Mouse (Mus musculus) limb, embryonic 14.5 days (tissue): ENCODE data around the gene Olfr1214. TPM values are rescaled to one million over a fixed set of nuclear protein-coding genes. Genes with fewer than 3 reads are reported as not detected.
"Not testable (repeated sequence)": the region's sequence is repeated elsewhere in the genome, so short reads cannot be mapped to it uniquely, and the experiment has no call there.

Source experiments
- ATAC-seq: fragments of 200-750 bp; cut with Nextera tagmentation; 2 replicates; pipeline ENCODE4 v1.8.0; 2017; ENCODE audit warnings: low read depth, moderate number of reproducible peaks, moderate TSS enrichment; ENCODE audit not compliant: low FRiP score
- DNase-seq: peaks from one replicate; pipeline ENCODE4 v3.0.0-alpha.2; 2015; ENCODE audit warnings: low spot score
- H3K27ac ChIP-seq: fragments of 300-500 bp; sonication (generic); replicated peaks from 2 replicates; pipeline ENCODE4 v1.5.1; 2014; ENCODE audit warnings: low read depth, mild to moderate bottlenecking, low read length, moderate library complexity, mixed read lengths
- H3K27me3 ChIP-seq: fragments of 300-500 bp; sonication (generic); 2 replicates; pipeline ENCODE4 v1.6.1; 2014; ENCODE audit warnings: low read length, mixed read lengths; ENCODE audit not compliant: control insufficient read depth, insufficient read depth
- H3K36me3 ChIP-seq: fragments of 300-500 bp; sonication (generic); 2 replicates; pipeline ENCODE4 v1.6.1; 2014; ENCODE audit warnings: mild to moderate bottlenecking, low read length, moderate library complexity, mixed read lengths; ENCODE audit not compliant: control insufficient read depth, insufficient read depth
- H3K4me1 ChIP-seq: fragments of 300-500 bp; sonication (generic); 2 replicates; pipeline ENCODE4 v1.6.1; 2014; ENCODE audit warnings: antibody characterized with exemption, low read length, mixed read lengths; ENCODE audit not compliant: control insufficient read depth, insufficient read depth
- H3K4me2 ChIP-seq: fragments of 300-500 bp; sonication (generic); replicated peaks from 2 replicates; pipeline ENCODE4 v1.6.1; 2014; ENCODE audit warnings: low read depth, mild to moderate bottlenecking, low read length, moderate library complexity; ENCODE audit not compliant: severe bottlenecking
- H3K4me3 ChIP-seq: fragments of 300-500 bp; sonication (generic); replicated peaks from 2 replicates; pipeline ENCODE4 v1.5.1; 2014; ENCODE audit warnings: low read length
- H3K9ac ChIP-seq: fragments of 300-500 bp; sonication (generic); 2 replicates; pipeline ENCODE4 v1.6.1; 2014; ENCODE audit warnings: mild to moderate bottlenecking, low read depth, low read length, moderate library complexity; ENCODE audit not compliant: severe bottlenecking
- H3K9me3 ChIP-seq: fragments of 300-500 bp; sonication (generic); 2 replicates; pipeline ENCODE4 v1.6.1; 2016; ENCODE audit warnings: low read length; ENCODE audit not compliant: control insufficient read depth
- POLR2A ChIP-seq: fragments of 200-500 bp; IDR thresholded peaks from 2 replicates; pipeline ENCODE4 v1.8.0; 2012; ENCODE audit warnings: inconsistent platforms, mild to moderate bottlenecking, moderate library complexity, borderline replicate concordance; ENCODE audit not compliant: insufficient read depth, insufficient read length; ENCODE audit errors: extremely low read depth
- WGBS: fragments of 180-500 bp; shearing (Covaris S2); extraction: QIAGEN DNeasy Blood & Tissue Kit; methylation state at CpG from one replicate; pipeline ENCODE4 v1.1.7; 2014; 5-methylcytosine and 5-hydroxymethylcytosine counted together
- polyA plus RNA-seq, 2 experiments: library from polyadenylated mRNA; depleted of rRNA in 1 of 2; stranded (reverse) in 1 of 2; unstranded in 1 of 2; fragments of >200 nt; fragmentation: Nextera tagmentation in 1 of 2; extraction: Ambion mirVana in 1 of 2; gene quantifications; 2 replicates each; pipeline versions ENCODE4 v1.2.1 to v1.2.3; 2012 to 2014

Gene Olfr1214
- polyA plus RNA-seq (2012; rRNA removed): not detected in 2 replicates
- polyA plus RNA-seq (2014; fragmentation: Nextera tagmentation; extraction: Ambion mirVana): not detected in 2 replicates

DNA sequence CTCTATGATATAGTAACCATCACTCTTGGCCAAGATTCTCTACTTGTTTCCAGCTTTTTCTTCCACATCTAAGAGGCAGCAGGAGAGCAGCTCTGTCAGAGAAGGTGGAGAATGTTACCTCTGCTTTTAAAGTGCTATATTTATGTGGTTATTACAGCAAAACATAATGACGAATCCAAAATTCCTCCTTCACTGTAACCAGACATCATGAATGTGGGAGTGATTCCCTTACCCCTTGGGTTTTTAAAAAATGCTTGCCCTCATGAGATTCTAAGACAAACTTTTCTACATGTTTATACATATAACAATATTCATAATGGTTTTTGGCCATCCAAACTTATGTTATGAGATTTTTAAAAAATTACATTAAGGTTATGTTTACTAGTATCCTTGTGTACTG, at the start of gene Olfr1214:
Olfr1214 (minus strand) TSS at position 101 of the 400 bp plus-strand sequence.
- ATAC-seq (no peak), DNase-seq (no peak)
- WGBS: 75% methylated on average over 1 of the region's 1 CpGs
- Histone ChIP-seq H3K27me3 (no peaks in the 10 kb centered on the region), H3K9me3 (no peaks in the 10 kb centered on the region), H3K4me3 (no peak within 1 kb of the TSS), H3K4me1 (no peaks in the 10 kb centered on the region), H3K4me2 (no peak within 1 kb of the TSS), H3K36me3 (no peaks in the 10 kb centered on the region), H3K27ac (no peak within 1 kb of the TSS), H3K9ac (no peak within 1 kb of the TSS)
- no peak for TF ChIP-seq POLR2A

DNA sequence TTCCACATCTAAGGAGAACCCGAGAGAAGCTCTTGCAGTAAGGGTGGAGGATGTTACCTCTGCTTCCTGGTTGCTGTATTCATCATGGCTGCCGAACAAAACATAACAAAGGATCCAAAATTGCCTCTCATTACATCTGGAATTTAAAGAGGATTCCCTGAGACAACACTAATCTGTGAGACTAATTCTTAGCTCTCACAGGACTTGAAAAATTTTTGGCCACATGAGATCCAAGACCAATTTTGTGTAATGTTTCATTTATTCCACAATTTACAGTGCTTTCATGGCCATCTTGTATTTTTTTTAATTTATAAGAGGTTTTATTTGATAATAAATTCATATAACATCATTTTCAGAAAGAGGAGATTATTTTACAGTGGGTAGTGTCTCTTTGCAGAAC, 39.5 kb upstream of the Olfr1214 start, which contains the start of gene Olfr1217:
Olfr1217 (minus strand) TSS at position 101 of the 400 bp plus-strand sequence.
- H3K27me3 ChIP-seq: no peaks in the 10 kb centered on the region
- ATAC-seq (no peak), DNase-seq (no peak)
- TF ChIP-seq POLR2A: no peak
- no peak within 1 kb of the TSS for H3K27ac ChIP-seq
- no peak within 1 kb of the TSS for H3K4me2 ChIP-seq
- 60% methylated on average over 2 of the region's 2 CpGs for WGBS
- no peaks in the 10 kb centered on the region for H3K9me3 ChIP-seq
- H3K4me1 ChIP-seq: no peaks in the 10 kb centered on the region
- no peaks in the 10 kb centered on the region for H3K36me3 ChIP-seq
- no peak within 1 kb of the TSS for H3K9ac ChIP-seq
- no peak within 1 kb of the TSS for H3K4me3 ChIP-seq

DNA sequence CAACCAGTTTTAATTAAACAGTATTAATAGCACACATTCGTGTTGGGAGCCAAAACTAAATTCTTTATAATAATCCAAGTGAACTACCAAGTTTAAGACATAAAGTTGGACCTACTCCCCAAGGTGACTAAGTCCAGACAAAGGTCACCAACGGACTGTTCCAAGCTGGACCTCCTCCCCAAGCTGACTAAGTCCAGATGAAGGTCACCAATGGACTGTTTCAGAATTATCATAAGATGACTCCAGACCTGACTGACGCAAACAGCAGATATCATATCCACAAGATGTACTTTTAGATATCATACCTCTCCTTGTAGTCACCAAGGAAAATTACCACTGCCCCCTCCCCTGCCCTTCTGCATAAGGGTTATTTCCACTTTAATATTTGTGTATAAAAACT, 29.0 kb upstream of the Olfr1214 start:
- WGBS: 70% methylated on average over 3 of the region's 3 CpGs
- not testable (repeated sequence) for ATAC-seq, H3K4me2 ChIP-seq, H3K36me3 ChIP-seq, H3K9ac ChIP-seq, H3K27me3 ChIP-seq, DNase-seq, H3K27ac ChIP-seq, H3K4me3 ChIP-seq, H3K9me3 ChIP-seq, H3K4me1 ChIP-seq

DNA sequence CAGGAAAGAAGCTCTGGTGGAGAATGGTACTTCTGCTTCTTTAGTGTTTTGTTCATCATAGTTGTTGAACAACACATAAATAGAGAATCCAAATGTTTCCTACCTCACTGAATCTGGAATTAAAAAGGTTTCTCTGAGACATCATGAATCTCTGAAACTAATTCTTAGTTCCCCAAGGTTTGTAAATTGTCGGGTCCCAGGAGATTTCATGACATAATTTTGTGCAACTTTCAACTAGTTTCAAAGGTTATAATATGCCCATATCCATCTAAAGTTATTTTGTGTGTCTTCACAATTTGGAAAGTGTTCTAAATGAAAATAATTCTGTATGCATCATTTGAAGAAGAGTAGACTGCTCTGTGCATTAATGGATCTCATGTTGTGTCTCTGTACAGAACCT, 25.8 kb upstream of the Olfr1214 start, which contains the start of gene Olfr1216:
Olfr1216 (minus strand) TSS at position 101 of the 400 bp plus-strand sequence.
- ATAC-seq (no peak), DNase-seq (no peak)
- 80% methylated on average over 1 of the region's 1 CpGs for WGBS
- no peaks in the 10 kb centered on the region for H3K9me3 ChIP-seq
- TF ChIP-seq POLR2A: no peak
- no peak within 1 kb of the TSS for H3K4me2 ChIP-seq
- H3K4me3 ChIP-seq: no peak within 1 kb of the TSS
- no peaks in the 10 kb centered on the region for H3K4me1 ChIP-seq
- H3K36me3 ChIP-seq: no peaks in the 10 kb centered on the region
- H3K9ac ChIP-seq: no peak within 1 kb of the TSS
- no peak within 1 kb of the TSS for H3K27ac ChIP-seq
- no peaks in the 10 kb centered on the region for H3K27me3 ChIP-seq

DNA sequence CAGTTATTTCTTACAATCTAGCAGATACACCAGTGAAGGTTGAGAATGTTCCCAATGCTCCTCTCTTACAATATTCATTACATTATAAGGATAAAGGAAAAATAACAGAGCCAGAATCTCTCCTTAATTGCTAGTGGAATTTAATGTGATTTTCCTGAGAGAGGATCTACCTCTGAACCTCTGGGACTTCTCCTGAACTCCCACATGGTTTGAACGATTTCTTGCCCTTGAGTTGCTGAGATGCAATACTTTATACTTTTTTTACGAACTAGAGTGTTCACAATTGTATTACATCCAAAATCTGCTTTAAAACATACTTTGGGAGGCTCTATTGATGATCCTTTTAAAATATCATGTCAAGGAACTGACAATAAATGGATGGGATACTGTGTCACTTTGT, 14.4 kb upstream of the Olfr1214 start, which contains the start of gene Olfr1215:
Olfr1215 (minus strand) TSS at position 101 of the 400 bp plus-strand sequence.
- Histone ChIP-seq H3K4me1 (no peaks in the 10 kb centered on the region), H3K27me3 (no peaks in the 10 kb centered on the region), H3K36me3 (no peaks in the 10 kb centered on the region), H3K9ac (no peak within 1 kb of the TSS), H3K27ac (no peak within 1 kb of the TSS), H3K4me3 (no peak within 1 kb of the TSS), H3K9me3 (no peaks in the 10 kb centered on the region), H3K4me2 (no peak within 1 kb of the TSS)
- no peak for TF ChIP-seq POLR2A
- 75% methylated on average over 2 of the region's 2 CpGs for WGBS
- DNase-seq (no peak), ATAC-seq (no peak)

DNA sequence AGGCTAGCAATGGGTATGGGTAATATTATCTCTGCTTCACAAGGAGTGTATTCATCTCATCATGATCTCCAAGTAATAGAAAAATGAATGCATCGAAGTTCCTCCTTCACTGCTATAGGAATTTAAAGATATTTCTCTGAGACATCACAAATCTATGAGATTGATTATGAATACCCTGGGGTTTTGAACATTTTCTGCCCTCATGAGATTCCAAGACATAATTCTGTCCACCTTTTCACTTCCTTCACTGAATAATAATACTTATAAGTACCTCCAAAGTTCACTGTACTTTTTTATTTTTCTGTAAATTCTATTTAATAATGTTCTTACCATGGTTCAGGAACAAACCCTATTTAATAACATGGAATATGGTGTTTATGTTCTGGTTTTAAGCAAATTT, 12.3 kb downstream of the Olfr1214 start, which contains the start of gene Gm13762:
Gm13762 (minus strand) TSS at position 101 of the 400 bp plus-strand sequence.
- DNase-seq (no peak), ATAC-seq (no peak)
- Histone ChIP-seq H3K9ac (no peak within 1 kb of the TSS), H3K4me2 (no peak within 1 kb of the TSS), H3K4me3 (no peak within 1 kb of the TSS), H3K4me1 (no peaks in the 10 kb centered on the region), H3K27me3 (no peaks in the 10 kb centered on the region), H3K36me3 (no peaks in the 10 kb centered on the region), H3K9me3 (no peaks in the 10 kb centered on the region), H3K27ac (no peak within 1 kb of the TSS)
- WGBS: 84% methylated on average over 1 of the region's 1 CpGs
- no peak for TF ChIP-seq POLR2A
